Mouse (Mus musculus) bone marrow macrophage, adult 2 months (primary cell): Measurements from ENCODE around the gene Myd88.

Source experiments
- CTCF ChIP-seq: IDR thresholded peaks from 2 replicates; pipeline ENCODE4 v1.5.1; 2012; ENCODE audit warnings: low read depth, mild to moderate bottlenecking, low read length, moderate library complexity
- POLR2A ChIP-seq: IDR thresholded peaks from 2 replicates; pipeline ENCODE4 v1.6.1; 2012; ENCODE audit warnings: mild to moderate bottlenecking, low read depth, low read length, borderline replicate concordance

- TF ChIP-seq POLR2A, result no peak
- TF ChIP-seq CTCF, result no peak
Measured at GRCm38 (mm10) chr9:119358058-119358429, 16.8 kb upstream of the Myd88 start.
